Mouse (Mus musculus): ENCODE data around the gene Snap25. TPM values are rescaled to one million over a fixed set of nuclear protein-coding genes. Genes with fewer than 3 reads are reported as not detected.

The Snap25 gene
- polyA plus RNA-seq, 1 experiment from 2014 or later, result 9.5 TPM

GRCm38 (mm10) chr2:136720235-136720634 lies 7.0 kb downstream of the Snap25 start:
- no peaks in the 10 kb centered on the region for H3K36me3 ChIP-seq (ENCODE audit: control insufficient read depth, insufficient read depth, low read length)
- H3K9me3 ChIP-seq (ENCODE audit: control insufficient read depth, low read length), result no peaks in the 10 kb centered on the region
- no peak overlapping the region for H3K9ac ChIP-seq (ENCODE audit: low read depth, low read length)
- H3K4me1 ChIP-seq (replicated peaks; ENCODE audit: control insufficient read depth, insufficient read depth, low read length), result no peaks in the 10 kb centered on the region
- WGBS, result 19% methylated on average over 4 of the region's 4 CpGs
- DNase-seq (ENCODE audit: low spot score), result no peak
- H3K4me2 ChIP-seq, result no peak overlapping the region
- H3K27me3 ChIP-seq (replicated peaks; ENCODE audit: control insufficient read depth, insufficient read depth, low read length), result no peaks in the 10 kb centered on the region
- no peak overlapping the region for H3K4me3 ChIP-seq (ENCODE audit: low read depth, low read length)
- no peak for ATAC-seq (replicated peaks; ENCODE audit: low FRiP score)
- no peak overlapping the region for H3K27ac ChIP-seq (ENCODE audit: low read depth, low read length)

DNA sequence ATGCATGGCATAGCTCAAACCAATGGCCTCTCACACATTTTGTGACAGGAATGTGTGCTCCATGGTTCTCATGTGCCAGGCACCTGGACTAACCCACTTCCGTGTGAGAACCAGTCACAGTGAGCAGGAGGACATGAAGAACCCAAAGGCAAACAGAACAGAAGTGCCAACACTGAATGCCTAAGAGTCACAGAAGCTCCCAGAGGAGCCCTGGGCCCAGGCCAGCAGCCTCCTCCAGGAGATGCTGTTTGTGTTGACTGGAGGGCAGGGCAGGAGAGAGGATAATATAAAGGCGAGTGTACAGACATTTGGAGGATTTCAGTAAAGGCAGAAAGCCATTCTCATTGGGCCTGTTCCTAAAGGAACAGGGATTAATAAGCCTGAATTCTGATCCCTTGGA lies 25.0 kb downstream of the Snap25 start:
- DNase-seq (ENCODE audit: low spot score) (no peak), ATAC-seq (replicated peaks; ENCODE audit: low FRiP score) (no peak)
- H3K27me3 ChIP-seq (replicated peaks; ENCODE audit: control insufficient read depth, insufficient read depth, low read length), result no peaks in the 10 kb centered on the region
- WGBS, result 70% methylated on average over 2 of the region's 2 CpGs
- H3K4me2 ChIP-seq, result no peak overlapping the region
- H3K4me1 ChIP-seq (replicated peaks; ENCODE audit: control insufficient read depth, insufficient read depth, low read length), result no peaks in the 10 kb centered on the region
- H3K36me3 ChIP-seq (ENCODE audit: control insufficient read depth, insufficient read depth, low read length), result no peaks in the 10 kb centered on the region
- H3K4me3 ChIP-seq (ENCODE audit: low read depth, low read length), result no peak overlapping the region
- H3K27ac ChIP-seq (ENCODE audit: low read depth, low read length), result no peak overlapping the region
- no peaks in the 10 kb centered on the region for H3K9me3 ChIP-seq (ENCODE audit: control insufficient read depth, low read length)
- no peak overlapping the region for H3K9ac ChIP-seq (ENCODE audit: low read depth, low read length)

DNA sequence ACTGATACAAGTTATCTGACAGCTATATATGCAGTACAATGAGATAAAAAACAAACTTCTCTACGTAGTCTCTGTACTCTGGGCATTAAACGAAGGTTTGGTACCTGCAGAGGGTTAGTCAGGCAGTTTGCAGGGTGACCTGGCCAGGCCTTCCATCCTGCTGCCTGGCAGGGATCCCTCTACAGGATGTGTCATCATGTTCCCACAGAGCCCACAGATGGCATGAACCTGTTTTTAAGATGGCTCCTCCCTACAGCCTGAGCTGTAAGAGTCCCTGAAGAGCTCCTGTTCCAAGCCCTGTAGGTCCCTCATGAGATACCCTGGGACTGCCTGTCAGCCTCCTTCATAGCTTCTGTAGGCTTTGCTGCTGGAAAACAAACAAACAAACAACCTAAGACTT lies 29.0 kb downstream of the Snap25 start:
- WGBS, result 64% methylated on average over 2 of the region's 2 CpGs
- Histone ChIP-seq H3K4me2 (no peak overlapping the region), H3K4me1 (replicated peaks; ENCODE audit: control insufficient read depth, insufficient read depth, low read length) (no peaks in the 10 kb centered on the region), H3K9me3 (ENCODE audit: control insufficient read depth, low read length) (no peaks in the 10 kb centered on the region), H3K27ac (ENCODE audit: low read depth, low read length) (no peak overlapping the region), H3K36me3 (ENCODE audit: control insufficient read depth, insufficient read depth, low read length) (no peaks in the 10 kb centered on the region), H3K4me3 (ENCODE audit: low read depth, low read length) (no peak overlapping the region), H3K27me3 (replicated peaks; ENCODE audit: control insufficient read depth, insufficient read depth, low read length) (no peaks in the 10 kb centered on the region), H3K9ac (ENCODE audit: low read depth, low read length) (no peak overlapping the region)
- no peak for ATAC-seq (replicated peaks; ENCODE audit: low FRiP score)
- no peak for DNase-seq (ENCODE audit: low spot score)

DNA sequence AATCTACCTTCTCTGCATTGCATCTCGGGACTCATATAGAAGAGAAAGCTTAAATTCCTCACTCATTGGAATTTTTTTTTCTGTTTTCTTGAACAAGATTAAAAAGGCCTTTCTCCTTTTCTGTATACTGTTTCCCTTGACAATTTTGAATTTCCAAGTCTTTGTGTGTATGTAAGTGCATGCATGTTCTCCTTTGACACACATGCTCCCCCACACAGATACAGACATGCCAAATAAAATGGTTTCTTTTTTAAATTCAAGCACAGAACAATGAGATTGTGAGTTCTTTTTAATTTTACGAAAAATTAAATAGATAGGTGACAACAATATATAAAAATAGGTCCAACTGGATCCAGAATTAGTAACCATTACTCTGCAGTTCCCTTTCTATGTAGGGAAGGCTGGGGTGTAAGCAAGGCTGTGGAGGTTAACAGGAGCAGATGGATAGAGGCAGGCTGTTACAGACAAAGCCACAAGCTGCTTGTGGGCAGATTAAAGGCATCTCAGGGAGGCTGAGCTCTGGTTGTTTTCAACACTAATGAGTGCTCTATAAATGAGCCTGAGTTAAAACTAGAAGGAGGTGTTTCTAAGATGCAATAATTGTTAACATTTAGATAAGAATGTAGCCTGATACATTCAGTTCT lies 31.6 kb downstream of the Snap25 start:
- 74% methylated on average over 2 of the region's 2 CpGs for WGBS
- DNase-seq (ENCODE audit: low spot score) (no peak), ATAC-seq (replicated peaks; ENCODE audit: low FRiP score) (no peak)
- Histone ChIP-seq H3K9me3 (ENCODE audit: control insufficient read depth, low read length) (no peaks in the 10 kb centered on the region), H3K27ac (ENCODE audit: low read depth, low read length) (no peak overlapping the region), H3K9ac (ENCODE audit: low read depth, low read length) (no peak overlapping the region), H3K4me3 (ENCODE audit: low read depth, low read length) (no peak overlapping the region), H3K4me2 (no peak overlapping the region), H3K27me3 (replicated peaks; ENCODE audit: control insufficient read depth, insufficient read depth, low read length) (no peaks in the 10 kb centered on the region), H3K4me1 (replicated peaks; ENCODE audit: control insufficient read depth, insufficient read depth, low read length) (no peaks in the 10 kb centered on the region), H3K36me3 (ENCODE audit: control insufficient read depth, insufficient read depth, low read length) (no peaks in the 10 kb centered on the region)

GRCm38 (mm10) chr2:136745327-136745994 lies 32.2 kb downstream of the Snap25 start:
- H3K27ac ChIP-seq (ENCODE audit: low read depth, low read length), result no peak overlapping the region
- DNase-seq (ENCODE audit: low spot score), result no peak
- no peaks in the 10 kb centered on the region for H3K27me3 ChIP-seq (replicated peaks; ENCODE audit: control insufficient read depth, insufficient read depth, low read length)
- no peaks in the 10 kb centered on the region for H3K4me1 ChIP-seq (replicated peaks; ENCODE audit: control insufficient read depth, insufficient read depth, low read length)
- H3K4me3 ChIP-seq (ENCODE audit: low read depth, low read length), result no peak overlapping the region
- H3K4me2 ChIP-seq, result no peak overlapping the region
- H3K36me3 ChIP-seq (ENCODE audit: control insufficient read depth, insufficient read depth, low read length), result no peaks in the 10 kb centered on the region
- no peaks in the 10 kb centered on the region for H3K9me3 ChIP-seq (ENCODE audit: control insufficient read depth, low read length)
- no peak overlapping the region for H3K9ac ChIP-seq (ENCODE audit: low read depth, low read length)
- 60% methylated on average over 7 of the region's 7 CpGs for WGBS
- no peak for ATAC-seq (replicated peaks; ENCODE audit: low FRiP score)

DNA sequence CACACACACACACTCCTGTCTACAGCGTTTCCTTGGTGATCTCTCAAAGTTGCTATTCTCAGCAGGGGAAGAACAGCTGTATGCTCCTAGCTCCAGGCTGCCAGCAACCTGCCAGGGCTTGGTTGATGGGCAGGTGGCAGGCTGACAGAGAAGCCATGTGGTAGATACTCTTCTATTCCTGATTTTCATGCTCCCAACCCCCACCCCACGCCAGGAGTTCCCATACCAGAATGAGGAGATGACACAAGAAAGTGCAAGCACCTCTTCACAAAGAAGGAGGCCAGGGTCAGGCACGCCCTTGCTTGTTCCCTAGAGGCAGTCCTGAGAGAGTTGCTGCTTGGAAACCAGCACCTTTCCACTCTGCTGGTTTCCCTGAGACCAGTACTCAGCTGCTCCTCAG lies 40.4 kb downstream of the Snap25 start:
- Histone ChIP-seq H3K4me3 (ENCODE audit: low read depth, low read length) (no peak overlapping the region), H3K27me3 (replicated peaks; ENCODE audit: control insufficient read depth, insufficient read depth, low read length) (no peaks in the 10 kb centered on the region), H3K9me3 (ENCODE audit: control insufficient read depth, low read length) (no peaks in the 10 kb centered on the region), H3K36me3 (ENCODE audit: control insufficient read depth, insufficient read depth, low read length) (no peaks in the 10 kb centered on the region), H3K9ac (ENCODE audit: low read depth, low read length) (no peak overlapping the region), H3K4me1 (replicated peaks; ENCODE audit: control insufficient read depth, insufficient read depth, low read length) (no peaks in the 10 kb centered on the region), H3K27ac (ENCODE audit: low read depth, low read length) (no peak overlapping the region), H3K4me2 (no peak overlapping the region)
- DNase-seq (ENCODE audit: low spot score) (no peak), ATAC-seq (replicated peaks; ENCODE audit: low FRiP score) (no peak)
- WGBS, result 28% methylated on average over 3 of the region's 3 CpGs

DNA sequence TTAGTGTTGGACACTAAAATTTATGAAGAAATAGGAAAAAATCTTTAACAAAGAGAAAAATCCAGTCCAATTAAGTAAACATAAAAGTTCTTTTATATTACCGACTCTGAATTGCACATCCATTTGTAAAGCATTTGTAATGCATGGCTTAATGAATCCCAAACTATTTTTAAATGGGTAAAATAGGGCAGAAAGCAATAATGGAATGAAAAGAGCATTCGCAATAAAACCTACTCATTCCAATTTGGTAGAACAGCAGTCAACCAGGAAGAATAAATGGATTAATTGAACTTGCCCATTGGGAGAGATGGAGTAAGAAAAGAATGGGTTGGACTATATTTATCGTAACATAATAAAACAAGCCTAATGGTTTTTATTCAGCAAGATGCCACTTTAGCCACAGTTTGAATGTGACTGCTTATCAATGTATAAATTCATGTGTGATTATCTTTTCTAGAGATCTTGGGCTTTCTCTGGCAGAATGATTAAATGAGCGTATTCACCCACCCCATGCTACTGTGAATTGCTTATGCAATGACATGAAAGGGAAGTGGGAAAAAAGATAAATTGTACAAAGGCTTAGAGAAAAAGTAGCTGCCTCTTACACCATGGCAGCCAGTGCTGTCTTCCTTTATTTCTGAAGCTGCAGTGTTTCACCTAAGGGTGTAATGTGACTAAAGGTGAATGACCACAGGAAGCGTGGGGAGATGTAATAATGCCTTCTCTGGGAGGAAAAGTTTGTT lies 45.7 kb downstream of the Snap25 start:
- Histone ChIP-seq H3K4me1 (replicated peaks; ENCODE audit: control insufficient read depth, insufficient read depth, low read length) (no peaks in the 10 kb centered on the region), H3K9me3 (ENCODE audit: control insufficient read depth, low read length) (no peaks in the 10 kb centered on the region), H3K4me3 (ENCODE audit: low read depth, low read length) (no peak overlapping the region), H3K9ac (ENCODE audit: low read depth, low read length) (no peak overlapping the region), H3K36me3 (ENCODE audit: control insufficient read depth, insufficient read depth, low read length) (no peaks in the 10 kb centered on the region), H3K4me2 (no peak overlapping the region), H3K27me3 (replicated peaks; ENCODE audit: control insufficient read depth, insufficient read depth, low read length) (no peaks in the 10 kb centered on the region), H3K27ac (ENCODE audit: low read depth, low read length) (no peak overlapping the region)
- DNase-seq (ENCODE audit: low spot score), result no peak
- ATAC-seq (replicated peaks; ENCODE audit: low FRiP score), result no peak
- WGBS, result 81% methylated on average over 5 of the region's 5 CpGs

DNA sequence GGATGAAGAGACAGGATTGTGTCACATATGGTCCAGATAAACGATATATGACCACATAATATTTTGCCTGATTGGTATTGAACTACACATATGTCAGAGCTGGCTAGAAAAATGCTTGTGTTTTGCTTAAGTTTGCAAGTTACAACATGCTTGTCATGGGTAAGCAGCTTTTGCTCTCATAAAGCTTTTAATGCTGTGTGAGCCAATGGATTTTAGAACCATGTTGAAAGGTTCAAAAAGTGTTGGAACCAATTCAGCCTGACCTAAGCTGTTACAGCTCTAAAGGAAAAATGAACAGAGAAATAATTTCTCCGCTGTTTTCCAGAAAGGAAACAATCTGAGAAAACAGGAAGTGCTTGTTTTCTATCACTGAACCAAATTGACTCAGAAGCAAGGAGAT lies 64.9 kb downstream of the Snap25 start:
- no peaks in the 10 kb centered on the region for H3K36me3 ChIP-seq (ENCODE audit: control insufficient read depth, insufficient read depth, low read length)
- no peaks in the 10 kb centered on the region for H3K27me3 ChIP-seq (replicated peaks; ENCODE audit: control insufficient read depth, insufficient read depth, low read length)
- DNase-seq (ENCODE audit: low spot score), result no peak
- H3K27ac ChIP-seq (ENCODE audit: low read depth, low read length), result no peak overlapping the region
- H3K4me3 ChIP-seq (ENCODE audit: low read depth, low read length), result no peak overlapping the region
- WGBS, result 78% methylated on average over 2 of the region's 2 CpGs
- H3K4me1 ChIP-seq (replicated peaks; ENCODE audit: control insufficient read depth, insufficient read depth, low read length), result no peaks in the 10 kb centered on the region
- ATAC-seq (replicated peaks; ENCODE audit: low FRiP score), result no peak
- H3K9ac ChIP-seq (ENCODE audit: low read depth, low read length), result no peak overlapping the region
- no peaks in the 10 kb centered on the region for H3K9me3 ChIP-seq (ENCODE audit: control insufficient read depth, low read length)
- no peak overlapping the region for H3K4me2 ChIP-seq

- Histone ChIP-seq H3K9ac (ENCODE audit: low read depth, low read length) (no peak overlapping the region), H3K27me3 (replicated peaks; ENCODE audit: control insufficient read depth, insufficient read depth, low read length) (no peaks in the 10 kb centered on the region), H3K4me1 (replicated peaks; ENCODE audit: control insufficient read depth, insufficient read depth, low read length) (no peaks in the 10 kb centered on the region), H3K27ac (ENCODE audit: low read depth, low read length) (no peak overlapping the region), H3K9me3 (ENCODE audit: control insufficient read depth, low read length) (no peaks in the 10 kb centered on the region), H3K4me2 (no peak overlapping the region), H3K4me3 (ENCODE audit: low read depth, low read length) (no peak overlapping the region), H3K36me3 (ENCODE audit: control insufficient read depth, insufficient read depth, low read length) (no peaks in the 10 kb centered on the region)
- ATAC-seq (replicated peaks; ENCODE audit: low FRiP score) (no peak), DNase-seq (ENCODE audit: low spot score) (no peak)
- 86% methylated on average over 3 of the region's 3 CpGs for WGBS
These were observed 65.4 kb downstream of the Snap25 start for GRCm38 (mm10) chr2:136778674-136779073.
